Mouse (Mus musculus) MEL (cell line): ENCODE data around the gene Ppp1r1c.
A peak's percentile ranks its signal among the peaks of the same experiment; 100 is the strongest.

ENCODE experiments used
- CTCF ChIP-seq, 3 experiments: IDR thresholded peaks in 2 of 3; conservative IDR thresholded peaks in 1 of 3; 2 replicates each; pipeline ENCODE4 v1.5.1; 2011 to 2012; ENCODE audit warnings: low read length in 3 of 3, low read depth in 2 of 3, mild to moderate bottlenecking in 2 of 3, improper control_type of control experiment in 1 of 3, inconsistent platforms in 1 of 3, mixed read lengths in 1 of 3, moderate library complexity in 1 of 3; ENCODE audit not compliant: control insufficient read depth in 1 of 3, insufficient read depth in 1 of 3, poor library complexity in 1 of 3, severe bottlenecking in 1 of 3
- EP300 ChIP-seq, 2 experiments: IDR thresholded peaks; 2 replicates each; pipeline ENCODE4 v1.6.1; 2011; ENCODE audit warnings: improper control_type of control experiment in 2 of 2, low read length in 2 of 2, low read depth in 1 of 2, mild to moderate bottlenecking in 1 of 2
- ETS1 ChIP-seq: IDR thresholded peaks from 2 replicates; pipeline ENCODE4 v1.6.1; 2012; ENCODE audit warnings: low read depth, mild to moderate bottlenecking, inconsistent platforms, low read length, improper control_type of control experiment, moderate library complexity
- MEF2A ChIP-seq: IDR thresholded peaks from 2 replicates; pipeline ENCODE4 v1.6.1; 2014; ENCODE audit warnings: low read depth, mild to moderate bottlenecking, inconsistent platforms, low read length, improper control_type of control experiment; ENCODE audit not compliant: poor library complexity, insufficient replicate concordance, severe bottlenecking; ENCODE audit errors: extremely low read depth
- MXI1 ChIP-seq: IDR thresholded peaks from 2 replicates; pipeline ENCODE4 v1.6.1; 2011; ENCODE audit warnings: mild to moderate bottlenecking, low read depth, low read length, improper control_type of control experiment
- MYB ChIP-seq: IDR thresholded peaks from 2 replicates; pipeline ENCODE4 v1.6.1; 2011; ENCODE audit warnings: mild to moderate bottlenecking, low read depth, low read length, improper control_type of control experiment
- POLR2A ChIP-seq, 2 experiments: IDR thresholded peaks; 2 replicates each; pipeline ENCODE4 v1.6.1; 2011 to 2012; ENCODE audit warnings: low read length in 2 of 2, mild to moderate bottlenecking in 2 of 2, control low read depth in 1 of 2, improper control_type of control experiment in 1 of 2, low read depth in 1 of 2, moderate library complexity in 1 of 2; ENCODE audit not compliant: control insufficient read depth in 1 of 2, insufficient read depth in 1 of 2, poor library complexity in 1 of 2
- POLR2AphosphoS2 ChIP-seq: IDR thresholded peaks from 2 replicates; pipeline ENCODE4 v1.6.1; 2011; ENCODE audit warnings: low read length, improper control_type of control experiment
- RCOR1 ChIP-seq: IDR thresholded peaks from 2 replicates; pipeline ENCODE4 v1.6.1; 2012; ENCODE audit warnings: low read depth, mild to moderate bottlenecking, inconsistent platforms, low read length, improper control_type of control experiment
- ZC3H11A ChIP-seq: IDR thresholded peaks from 2 replicates; pipeline ENCODE4 v1.6.1; 2012; ENCODE audit warnings: low read depth, mild to moderate bottlenecking, inconsistent platforms, low read length, improper control_type of control experiment
- ZKSCAN1 ChIP-seq: IDR thresholded peaks from 2 replicates; pipeline ENCODE4 v1.6.1; 2012; ENCODE audit warnings: low read depth, mild to moderate bottlenecking, inconsistent platforms, low read length, improper control_type of control experiment, moderate library complexity

- TF ChIP-seq ETS1 (no peak), CTCF (IDR thresholded peaks at IDR 0.05 in 2 of 3, conservative IDR thresholded peaks at IDR 0.05 in 1 of 3; ENCODE audit: control insufficient read depth in 1 of 3, insufficient read depth in 1 of 3, low read depth in 2 of 3, low read length in 3 of 3, poor library complexity in 1 of 3, severe bottlenecking in 1 of 3) (peak in 2 of 3 experiments; percentile 52 to 75; a peak in 4 of 6 replicates), ZKSCAN1 (no peak), MYB (no peak), ZC3H11A (peak; percentile 65), EP300 (IDR thresholded peaks at IDR 0.05; ENCODE audit: low read depth in 1 of 2, low read length in 2 of 2) (no peak), RCOR1 (no peak), POLR2A (IDR thresholded peaks at IDR 0.05; ENCODE audit: control insufficient read depth in 1 of 2, insufficient read depth in 1 of 2, low read depth in 1 of 2, low read length in 2 of 2, poor library complexity in 1 of 2) (no peak), MEF2A (no peak), POLR2AphosphoS2 (no peak), MXI1 (no peak)
Observed at GRCm38 (mm10) chr2:79777801-79778200, 70.2 kb downstream of the Ppp1r1c start.
